Mouse (Mus musculus) spleen, embryonic (tissue): ENCODE measurements at regions not wholly inside any gene's neighbourhood (a gene's known extent, or its start where the extent isn't known, plus 50 kb on each side); places are given as distances from the start of the nearest gene placed in this dataset.

ENCODE experiments used
- CTCF ChIA-PET: fragments of 350-600 bp; sonication (Branson Sonifier 250); formaldehyde crosslinking; loops from one replicate; lab custom pipeline; 2022; lab: Charles Lee

GRCm38 (mm10) chr11:19870136-19870535 lies 54.0 kb upstream of the Spred2 start:
- CTCF ChIA-PET: no interaction called here

DNA sequence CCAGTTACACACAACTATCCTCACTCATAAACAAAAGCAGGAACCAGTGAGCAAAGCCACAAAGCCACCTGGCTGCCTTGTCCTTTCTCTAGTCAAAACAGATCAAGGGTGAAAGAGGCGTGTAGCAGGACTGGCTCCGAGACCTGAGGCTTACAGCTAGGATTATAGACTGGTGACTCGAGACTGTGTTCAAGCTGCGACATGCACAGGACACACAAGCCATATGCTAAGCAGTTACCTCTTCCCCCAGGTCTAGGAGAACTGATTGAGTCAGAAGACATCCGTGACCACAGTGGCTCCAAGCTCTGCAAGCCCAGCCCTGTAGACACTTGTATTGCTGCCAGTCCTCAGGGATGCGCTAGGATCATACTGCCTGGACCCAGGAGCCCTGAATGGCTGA lies 50.4 kb upstream of the Spred2 start:
- CTCF ChIA-PET: no interaction called here
